In the genomic region with DNA sequence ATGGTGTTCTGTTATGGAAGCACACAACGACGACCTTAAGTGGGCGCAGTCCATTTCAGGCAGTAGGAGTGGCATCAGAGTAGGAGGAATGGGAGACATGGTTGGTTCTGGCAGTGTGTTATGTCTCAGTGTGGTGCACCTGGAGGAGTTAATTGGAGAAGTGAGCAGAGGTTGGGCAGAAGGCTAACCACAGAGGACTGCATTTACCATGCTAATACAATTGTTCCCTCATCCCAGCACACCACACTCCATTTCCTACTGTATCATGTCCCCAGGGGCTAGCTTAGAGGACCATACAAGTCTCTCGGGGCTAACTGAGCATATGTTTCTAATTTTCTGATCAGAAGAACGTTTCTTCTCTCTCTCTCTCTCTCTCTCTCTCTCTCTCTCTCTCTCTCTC, we compare ENCODE assay signal across 28 mouse cellular contexts. TPM values are rescaled to one million over a fixed set of nuclear protein-coding genes. Genes with fewer than 3 reads are reported as not detected.
"Had no signal": no experiment of that assay in that cellular context is flagged by ENCODE, and none has a peak within 500 bp of the region (broad histone marks: within the 10 kb centered on the region; RNA-seq: fewer than 3 reads in every experiment).

No protein-coding gene starts in this region.

- H3K27me3 ChIP-seq: heart, embryonic 12.5 days; heart, embryonic 13.5 days; heart, embryonic 15.5 days; hindbrain, embryonic 13.5 days; hindbrain, embryonic 15.5 days; intestine, embryonic 15.5 days; kidney, embryonic 15.5 days had no signal

- H3K27ac ChIP-seq: heart, embryonic 13.5 days; heart, embryonic 15.5 days; hindbrain, embryonic 10.5 days; hindbrain, embryonic 12.5 days; hindbrain, embryonic 13.5 days; hindbrain, embryonic 14.5 days; hindbrain, embryonic 15.5 days; hindbrain, postnatal 0 days; intestine, embryonic 15.5 days; kidney, embryonic 15.5 days; kidney, postnatal 0 days; layer of hippocampus, adult 2 months; left cerebral cortex, adult 2 months had no signal

- H3K4me1 ChIP-seq: intestine, embryonic 15.5 days; kidney, embryonic 15.5 days had no signal

- H3K36me3 ChIP-seq: heart, embryonic 12.5 days; heart, embryonic 13.5 days; heart, embryonic 15.5 days; hindbrain, embryonic 10.5 days; hindbrain, embryonic 12.5 days; hindbrain, embryonic 13.5 days; hindbrain, embryonic 15.5 days; intestine, embryonic 15.5 days; kidney, embryonic 15.5 days had no signal

- H3K4me2 ChIP-seq: heart, embryonic 12.5 days; heart, embryonic 13.5 days; heart, embryonic 15.5 days; hindbrain, embryonic 12.5 days; hindbrain, embryonic 13.5 days; hindbrain, embryonic 14.5 days; hindbrain, embryonic 15.5 days; intestine, embryonic 15.5 days; kidney, embryonic 15.5 days had no signal

- H3K9ac ChIP-seq: heart, embryonic 12.5 days; heart, embryonic 13.5 days; heart, embryonic 15.5 days; hindbrain, embryonic 12.5 days; hindbrain, embryonic 13.5 days; hindbrain, embryonic 14.5 days; hindbrain, embryonic 15.5 days; intestine, embryonic 15.5 days; kidney, embryonic 15.5 days had no signal

- H3K4me3 ChIP-seq: heart, embryonic 12.5 days; heart, embryonic 13.5 days; heart, embryonic 15.5 days; hindbrain, embryonic 10.5 days; hindbrain, embryonic 12.5 days; hindbrain, embryonic 13.5 days; hindbrain, embryonic 15.5 days; intestine, embryonic 15.5 days; kidney, embryonic 15.5 days; layer of hippocampus, adult 2 months; left cerebral cortex, adult 2 months had no signal

- DNase-seq: kidney, adult 11 months; kidney, adult 8-10 months; layer of hippocampus, adult 9-11 months; layer of hippocampus, postnatal 36 days had no signal

- H3K9me3 ChIP-seq: heart, embryonic 12.5 days; heart, embryonic 13.5 days; heart, embryonic 15.5 days; hindbrain, embryonic 10.5 days; hindbrain, embryonic 12.5 days; hindbrain, embryonic 13.5 days; hindbrain, embryonic 15.5 days; intestine, embryonic 15.5 days; kidney, embryonic 15.5 days had no signal

- ATAC-seq: hindbrain, embryonic 16.5 days; hindbrain, postnatal 0 days; inflammation-experienced regulatory T-cells, adult 6 months; intestine, embryonic 15.5 days; intestine, embryonic 16.5 days; intestine, postnatal 0 days had no signal

RNA-seq across cellular contexts. Expression of gene Syt16, which starts 18.0 kb away (rescaled TPM):
- total RNA-seq: heart, postnatal 10 days; heart, postnatal 14 days; heart, postnatal 25 days; heart, postnatal 36 days; hematopoietic stem cell, adult 5-6 weeks had no signal
- polyA plus RNA-seq: heart, postnatal 0 days; inflammation-experienced regulatory T-cells, adult 6 months had no signal
